Mouse (Mus musculus) heart, postnatal 14 days (tissue): Measurements from ENCODE around the gene Myof. TPM values are rescaled to one million over a fixed set of nuclear protein-coding genes. Genes with fewer than 3 reads are reported as not detected.

ENCODE experiments used
- DNase-seq, 2 experiments: peaks; one replicate each; pipeline ENCODE4 v3.0.0; 2021 to 2022
- intact Hi-C: fragments of 180-260 bp; cut with DNase I; formaldehyde crosslinking; loops from one replicate; pipeline ENCODE4 v1.15.1; 2025
- total RNA-seq, 2 experiments: library from RNA; stranded (reverse); gene quantifications; 2 replicates each; pipeline ENCODE4 v1.2.3; 2021

The Myof gene
- total RNA-seq, 2 experiments from 2014 or later, result 14.3 to 15.9 TPM

GRCm38 (mm10) chr19:37891006-37891405, 152.4 kb downstream of the Myof start:
- DNase-seq, result no peak
- intact Hi-C loops, result no loop called here

- peak; percentile 43 to 67 for DNase-seq
These were observed 156.8 kb downstream of the Myof start for GRCm38 (mm10) chr19:37886355-37887120.

DNA sequence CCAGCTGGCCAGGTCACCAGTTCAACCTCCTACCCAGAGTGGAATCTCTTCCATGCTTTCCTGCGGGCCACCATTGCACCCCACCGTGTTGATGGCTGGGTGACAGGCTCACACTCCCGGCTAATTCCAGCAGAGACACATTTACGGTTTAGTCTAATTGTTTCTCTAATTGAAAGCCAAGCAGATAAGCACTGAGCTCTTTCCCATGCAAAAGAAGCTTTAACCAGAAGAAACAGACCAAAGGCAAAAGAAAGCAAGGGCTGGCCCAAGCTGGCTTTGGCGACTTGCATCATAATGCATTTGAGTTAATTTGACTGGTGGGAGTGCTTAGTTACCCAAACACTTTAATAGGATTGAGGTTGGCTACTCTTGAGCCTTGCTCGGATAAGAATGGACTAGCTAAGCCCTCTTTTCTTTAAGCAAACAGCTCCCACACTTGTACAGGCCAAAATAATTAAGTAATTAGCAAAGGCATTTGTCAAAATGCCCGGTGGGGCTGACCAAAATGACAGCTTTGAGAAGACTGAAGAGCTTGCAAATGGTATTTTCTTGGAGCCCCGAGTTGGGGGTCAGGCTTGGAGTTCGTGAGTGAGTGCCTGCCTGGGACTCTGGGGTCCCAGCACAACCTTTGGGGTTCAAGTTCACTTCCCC, 161.8 kb downstream of the Myof start:
- intact Hi-C loops, result no loop called here

More at GRCm38 (mm10) chr19:37886355-37887120, 156.8 kb downstream of the Myof start:
- intact Hi-C loops, result loop anchor here (1.0 to 5.0 kb wide), 3 partner anchors 51 to 284 kb away; no protein-coding TSS in a partner anchor

DNA sequence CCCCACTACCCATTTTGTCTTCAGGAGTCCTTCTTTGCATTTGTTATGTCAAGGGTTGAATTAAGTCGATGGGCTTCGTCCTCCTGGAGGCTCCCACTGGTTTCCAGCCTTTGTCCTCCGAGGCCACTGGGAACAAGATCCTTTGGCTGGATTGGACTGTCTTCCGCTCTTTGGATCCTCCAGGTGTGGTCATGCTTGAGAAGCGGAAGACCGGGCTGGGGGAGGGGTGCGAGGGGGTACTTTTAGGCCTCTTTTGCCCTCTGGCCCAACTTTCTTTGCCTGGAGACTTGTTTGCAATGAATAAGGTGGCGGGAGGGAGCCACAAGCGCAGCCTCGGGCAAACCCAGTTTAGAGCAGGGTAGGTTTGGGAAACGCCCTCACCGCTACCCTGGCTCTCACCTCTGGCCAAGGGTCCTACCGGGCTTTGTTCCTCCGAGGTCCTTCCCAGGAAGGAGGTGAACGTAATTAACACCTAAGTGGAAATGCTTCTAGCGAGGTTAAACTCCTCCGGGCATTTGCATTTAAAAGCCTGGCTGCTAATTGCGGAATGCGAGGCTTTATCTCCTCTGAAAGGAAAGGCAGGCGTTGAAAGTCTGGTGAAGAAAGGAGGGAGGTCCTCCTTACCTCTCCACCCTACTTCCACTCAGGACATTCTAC, 165.7 kb downstream of the Myof start:
- intact Hi-C loops, result no loop called here

More for the DNA sequence above, 161.8 kb downstream of the Myof start:
- DNase-seq, result no peak

DNA sequence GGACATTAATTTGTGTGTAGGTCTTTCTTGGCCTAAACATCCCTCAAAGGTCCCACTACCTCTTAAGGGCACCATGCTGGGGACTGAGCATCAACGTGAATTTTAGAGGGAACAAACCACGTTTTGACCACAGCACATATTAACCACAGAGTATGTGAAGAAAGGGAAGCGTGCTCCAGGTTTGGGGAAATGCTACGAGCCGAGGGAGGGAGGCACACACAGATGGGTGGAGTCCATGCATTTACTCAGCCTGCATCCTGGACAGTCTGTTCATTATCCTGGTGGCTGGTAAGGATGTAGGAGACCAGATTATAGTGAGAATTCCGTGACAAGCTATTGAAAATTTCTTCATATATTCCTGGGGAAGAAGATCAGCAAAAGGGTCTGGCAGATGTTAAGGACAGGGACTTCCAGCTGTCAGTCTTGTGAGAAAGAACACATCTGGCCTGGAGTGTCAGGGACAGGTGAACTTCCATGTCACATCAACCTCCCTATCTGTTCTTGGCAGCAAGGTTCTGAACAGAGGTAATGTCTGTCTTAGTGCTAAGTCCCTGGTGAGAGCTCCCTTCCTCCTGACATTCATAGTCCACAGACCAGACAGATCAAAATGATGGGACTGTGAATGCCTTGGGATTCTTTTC, 166.7 kb downstream of the Myof start:
- no peak for DNase-seq
- intact Hi-C loops, result no loop called here

More for the DNA sequence above, 165.7 kb downstream of the Myof start:
- no peak for DNase-seq

GRCm38 (mm10) chr19:37873499-37873898, 169.9 kb downstream of the Myof start:
- intact Hi-C loops, result no loop called here
- no peak for DNase-seq

DNA sequence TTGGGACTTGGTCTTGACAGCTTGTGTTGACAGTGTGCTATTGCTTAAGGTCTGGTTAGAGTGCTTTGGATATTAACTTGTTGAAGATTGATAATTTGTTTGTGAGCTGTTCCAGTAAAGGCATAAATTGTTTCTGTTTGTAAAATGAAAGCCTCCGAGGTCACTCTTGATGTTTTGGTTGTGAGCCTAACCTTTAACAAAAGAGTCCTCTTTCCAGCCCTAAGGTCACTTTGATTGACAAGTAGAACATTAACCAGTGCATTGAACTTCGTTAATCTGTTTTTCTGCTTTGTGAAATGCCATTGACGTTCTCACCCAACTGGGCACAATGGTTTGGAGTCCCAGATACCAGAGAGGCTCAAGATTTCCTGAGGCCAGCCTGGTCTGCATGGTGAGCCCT, 175.8 kb downstream of the Myof start:
- intact Hi-C loops, result no loop called here
- no peak for DNase-seq

DNA sequence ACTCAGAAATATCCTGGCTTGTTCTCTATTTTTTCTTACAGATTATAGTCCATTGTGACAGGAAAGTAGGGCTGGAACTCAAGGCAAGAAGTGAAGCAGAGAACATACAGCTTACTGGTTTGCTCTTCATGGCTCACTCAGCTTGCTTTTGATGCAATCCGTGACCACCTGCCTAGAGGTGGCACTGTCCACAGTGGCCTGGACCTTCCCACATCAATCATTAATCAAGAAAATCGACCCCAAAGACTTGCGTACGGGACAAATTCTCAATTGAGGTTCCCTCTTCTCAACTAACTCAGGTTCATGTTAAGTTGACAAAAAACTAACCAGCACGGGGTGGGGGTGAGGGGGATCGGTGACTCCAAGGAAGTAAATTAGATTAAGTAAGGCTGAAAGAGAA, 176.4 kb downstream of the Myof start:
- DNase-seq, result no peak
- intact Hi-C loops, result no loop called here

GRCm38 (mm10) chr19:37861171-37861570, 182.2 kb downstream of the Myof start:
- intact Hi-C loops, result no loop called here
- no peak for DNase-seq

- intact Hi-C loops, result no loop called here
- no peak for DNase-seq
These were observed 183.1 kb downstream of the Myof start for GRCm38 (mm10) chr19:37860267-37860666.

- no peak for DNase-seq
- intact Hi-C loops, result no loop called here
These were observed 184.8 kb downstream of the Myof start for GRCm38 (mm10) chr19:37858406-37859081.

GRCm38 (mm10) chr19:37852056-37852455, 191.3 kb downstream of the Myof start:
- intact Hi-C loops, result no loop called here

DNA sequence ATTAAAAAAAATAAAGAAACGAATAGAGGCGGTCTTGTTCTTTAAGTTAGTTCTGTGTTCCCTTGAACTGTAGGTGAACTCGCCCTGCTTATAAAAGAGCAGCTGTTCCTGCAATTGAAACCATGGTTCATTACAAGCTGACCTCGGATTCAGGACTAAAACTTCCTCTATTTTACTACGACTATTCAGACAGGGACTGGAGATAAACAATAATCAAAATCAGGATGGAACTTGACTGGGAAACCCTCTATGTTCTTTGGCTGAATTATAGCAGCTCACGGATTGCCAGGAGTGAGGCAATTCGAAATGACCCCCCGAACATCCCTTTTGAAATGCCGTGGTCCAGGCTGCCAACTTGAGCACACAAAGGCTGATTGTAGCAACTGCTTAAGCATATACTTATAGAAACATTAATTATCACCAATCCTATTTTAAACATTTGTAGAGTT, 191.8 kb downstream of the Myof start:
- intact Hi-C loops, result no loop called here
- no peak for DNase-seq

More at GRCm38 (mm10) chr19:37852056-37852455, 191.3 kb downstream of the Myof start:
- DNase-seq, result no peak

Other genes with a start within 250 kb of the Myof start
- 1 to 10 TPM; 2.5 to 3.5 TPM for gene Cep55, start 11.4 kb upstream of the Myof start, total RNA-seq
- gene Ffar4, start 53.5 kb upstream of the Myof start, total RNA-seq, result 1 to 10 TPM in 1 of 2 experiments, under 1 TPM in 1; 0.15 to 1.2 TPM
- 1 to 10 TPM; 2.4 to 2.6 TPM for gene Rbp4, start 81.7 kb upstream of the Myof start, total RNA-seq
- not detected for gene Pde6c, start 89.2 kb upstream of the Myof start, total RNA-seq
- gene Fra10ac1, start 180.6 kb upstream of the Myof start, total RNA-seq, result 10 to 100 TPM; 11.2 to 12.1 TPM
- 1 to 10 TPM; 1.6 to 1.8 TPM for gene Lgi1, start 221.0 kb upstream of the Myof start, total RNA-seq